Mouse (Mus musculus) limb, embryonic 11.5 days (tissue): ENCODE results near the gene Ifrd1. TPM values are rescaled to one million over a fixed set of nuclear protein-coding genes. Genes with fewer than 3 reads are reported as not detected.

Experiments
- ATAC-seq: fragments of 200-750 bp; cut with Nextera tagmentation; 2 replicates; pipeline ENCODE4 v1.8.0; 2017; ENCODE audit warnings: low read depth; ENCODE audit not compliant: insufficient number of reproducible peaks, low FRiP score, low TSS enrichment
- DNase-seq: peaks from one replicate; pipeline ENCODE4 v3.0.0-alpha.2; 2015; ENCODE audit warnings: low spot score
- H3K27ac ChIP-seq: fragments of 300-500 bp; sonication (generic); replicated peaks from 2 replicates; pipeline ENCODE4 v1.5.1; 2014; ENCODE audit warnings: low read depth, mild to moderate bottlenecking, low read length
- H3K27me3 ChIP-seq: fragments of 300-500 bp; sonication (generic); 2 replicates; pipeline ENCODE4 v1.6.1; 2014; ENCODE audit warnings: mild to moderate bottlenecking, low read length, mixed read lengths; ENCODE audit not compliant: control insufficient read depth, insufficient read depth
- H3K36me3 ChIP-seq: fragments of 300-500 bp; sonication (generic); 2 replicates; pipeline ENCODE4 v1.6.1; 2014; ENCODE audit warnings: mild to moderate bottlenecking, low read length, moderate library complexity, mixed read lengths; ENCODE audit not compliant: control insufficient read depth, insufficient read depth
- H3K4me1 ChIP-seq: fragments of 300-500 bp; sonication (generic); 2 replicates; pipeline ENCODE4 v1.6.1; 2014; ENCODE audit warnings: low read length, mixed read lengths; ENCODE audit not compliant: control insufficient read depth, insufficient read depth
- H3K4me2 ChIP-seq: fragments of 300-500 bp; sonication (generic); 2 replicates; pipeline ENCODE4 v1.6.1; 2014; ENCODE audit warnings: low read depth, mild to moderate bottlenecking, moderate library complexity; ENCODE audit not compliant: severe bottlenecking
- H3K4me3 ChIP-seq: fragments of 300-500 bp; sonication (generic); 2 replicates; pipeline ENCODE4 v1.5.1; 2014; ENCODE audit warnings: low read depth, low read length
- H3K9ac ChIP-seq: fragments of 300-500 bp; sonication (generic); 2 replicates; pipeline ENCODE4 v1.6.1; 2014; ENCODE audit warnings: mild to moderate bottlenecking, low read length
- H3K9me3 ChIP-seq: fragments of 300-500 bp; sonication (generic); 2 replicates; pipeline ENCODE4 v1.6.1; 2016; ENCODE audit warnings: low read length; ENCODE audit not compliant: control insufficient read depth
- WGBS: fragments of 180-500 bp; shearing (Covaris S2); extraction: QIAGEN DNeasy Blood & Tissue Kit; methylation state at CpG from one replicate; pipeline ENCODE4 v1.1.7; 2014; 5-methylcytosine and 5-hydroxymethylcytosine counted together
- microRNA counts: library from miRNA; unstranded; fragments of <30 nt; microRNA quantifications from one replicate; lab custom pipeline; 2016
- microRNA-seq: library from miRNA; unstranded; fragments of <30 nt; microRNA quantifications from one replicate; pipeline ENCODE4, GENCODE M21; 2016
- polyA plus RNA-seq: library from polyadenylated mRNA; unstranded; fragments of >200 nt; fragmentation: Nextera tagmentation; extraction: Ambion mirVana; gene quantifications from 2 replicates; pipeline ENCODE4 v1.2.1, GENCODE M21; 2014

Ifrd1 gene
- polyA plus RNA-seq, 1 experiment from 2014 or later = 135 TPM

GRCm38 (mm10) chr12:40171637-40172036 is 76.7 kb downstream of the Ifrd1 start:
- no peaks in the 10 kb centered on the region for H3K4me1 ChIP-seq
- no peak overlapping the region for H3K4me2 ChIP-seq
- 95% methylated on average over 2 of the region's 2 CpGs for WGBS
- no peak for DNase-seq
- H3K9ac ChIP-seq = no peak overlapping the region
- no peak overlapping the region for H3K27ac ChIP-seq
- no peaks in the 10 kb centered on the region for H3K27me3 ChIP-seq
- H3K9me3 ChIP-seq = no peaks in the 10 kb centered on the region
- no peak overlapping the region for H3K4me3 ChIP-seq
- no peaks in the 10 kb centered on the region for H3K36me3 ChIP-seq
- ATAC-seq = no peak

- Histone ChIP-seq H3K4me2 (no peak overlapping the region), H3K9ac (no peak overlapping the region), H3K36me3 (no peaks in the 10 kb centered on the region), H3K9me3 (no peaks in the 10 kb centered on the region), H3K4me1 (no peaks in the 10 kb centered on the region), H3K4me3 (no peak overlapping the region), H3K27me3 (no peaks in the 10 kb centered on the region), H3K27ac (no peak overlapping the region)
- DNase-seq = no peak
- WGBS = 100% methylated on average over 1 of the region's 1 CpGs
- no peak for ATAC-seq
These were observed 78.6 kb downstream of the Ifrd1 start for GRCm38 (mm10) chr12:40169675-40170074.

- Histone ChIP-seq H3K9me3 (no peaks in the 10 kb centered on the region), H3K36me3 (no peaks in the 10 kb centered on the region), H3K27ac (no peak overlapping the region), H3K27me3 (no peaks in the 10 kb centered on the region), H3K4me1 (no peaks in the 10 kb centered on the region), H3K4me3 (no peak overlapping the region), H3K9ac (no peak overlapping the region), H3K4me2 (no peak overlapping the region)
- ATAC-seq (no peak), DNase-seq (no peak)
- 12% methylated on average over 2 of the region's 2 CpGs for WGBS
These were observed 83.7 kb downstream of the Ifrd1 start for GRCm38 (mm10) chr12:40164621-40165020.

- no peak overlapping the region for H3K27ac ChIP-seq
- H3K4me1 ChIP-seq = no peaks in the 10 kb centered on the region
- DNase-seq (no peak), ATAC-seq (no peak)
- H3K9me3 ChIP-seq = no peaks in the 10 kb centered on the region
- H3K9ac ChIP-seq = no peak overlapping the region
- no peak overlapping the region for H3K4me2 ChIP-seq
- H3K4me3 ChIP-seq = no peak overlapping the region
- WGBS = 87% methylated on average over 2 of the region's 2 CpGs
- no peaks in the 10 kb centered on the region for H3K27me3 ChIP-seq
- no peaks in the 10 kb centered on the region for H3K36me3 ChIP-seq
These were observed 87.5 kb downstream of the Ifrd1 start for GRCm38 (mm10) chr12:40160777-40161176.

- H3K9ac ChIP-seq = no peak overlapping the region
- ATAC-seq (no peak), DNase-seq (no peak)
- H3K27ac ChIP-seq = no peak overlapping the region
- H3K27me3 ChIP-seq = no peaks in the 10 kb centered on the region
- no peak overlapping the region for H3K4me3 ChIP-seq
- H3K4me1 ChIP-seq = no peaks in the 10 kb centered on the region
- WGBS = 94% methylated on average over 6 of the region's 6 CpGs
- H3K4me2 ChIP-seq = no peak overlapping the region
- H3K36me3 ChIP-seq = no peaks in the 10 kb centered on the region
- no peaks in the 10 kb centered on the region for H3K9me3 ChIP-seq
These were observed 94.1 kb downstream of the Ifrd1 start for GRCm38 (mm10) chr12:40154188-40154587.

- DNase-seq = no peak
- no peaks in the 10 kb centered on the region for H3K9me3 ChIP-seq
- WGBS = 82% methylated on average over 8 of the region's 8 CpGs
- no peaks in the 10 kb centered on the region for H3K27me3 ChIP-seq
- ATAC-seq = no peak
- H3K36me3 ChIP-seq = no peaks in the 10 kb centered on the region
- H3K4me3 ChIP-seq = no peak overlapping the region
- no peak overlapping the region for H3K27ac ChIP-seq
- H3K4me1 ChIP-seq = no peaks in the 10 kb centered on the region
- no peak overlapping the region for H3K4me2 ChIP-seq
- no peak overlapping the region for H3K9ac ChIP-seq
These were observed 95.8 kb downstream of the Ifrd1 start for GRCm38 (mm10) chr12:40152353-40153069.

MicroRNA genes within 50 kb of the gene (microRNA counts, 519-probe panel; counts per million panel counts)
- not detected for microRNA mmu-miR-1938 (lab: Ali Mortazavi, UCI)

Small RNA genes within 50 kb of the gene (microRNA-seq; reads per million reads assigned to microRNA genes)
- gene Mir1938 = not detected

Other genes starting within 250 kb of the Ifrd1 start
- gene Arl4a, start 210.5 kb downstream of the Ifrd1 start, polyA plus RNA-seq = 29.4 and 31.1 TPM in 2 replicates
- 0.37 and 0.43 TPM in 2 replicates for gene Scin, start 114.3 kb downstream of the Ifrd1 start, polyA plus RNA-seq
- not detected in 2 replicates for gene Lsmem1, start 49.0 kb downstream of the Ifrd1 start, polyA plus RNA-seq
- 40.4 and 42.7 TPM in 2 replicates for gene Zfp277, start 197.4 kb upstream of the Ifrd1 start, polyA plus RNA-seq
- gene Dock4, start 197.4 kb upstream of the Ifrd1 start, polyA plus RNA-seq = 13.5 and 15.7 TPM in 2 replicates